Mouse (Mus musculus) kidney, adult 8-10 months (tissue): ENCODE data around the gene Ftl1.
"Not testable (repeated sequence)": the region's sequence is repeated elsewhere in the genome, so short reads cannot be mapped to it uniquely, and the experiment has no call there.

Experiments used
- DNase-seq, 2 experiments: peaks; one replicate each; pipeline ENCODE4 v3.0.0; 2022

Ftl1 gene

DNA sequence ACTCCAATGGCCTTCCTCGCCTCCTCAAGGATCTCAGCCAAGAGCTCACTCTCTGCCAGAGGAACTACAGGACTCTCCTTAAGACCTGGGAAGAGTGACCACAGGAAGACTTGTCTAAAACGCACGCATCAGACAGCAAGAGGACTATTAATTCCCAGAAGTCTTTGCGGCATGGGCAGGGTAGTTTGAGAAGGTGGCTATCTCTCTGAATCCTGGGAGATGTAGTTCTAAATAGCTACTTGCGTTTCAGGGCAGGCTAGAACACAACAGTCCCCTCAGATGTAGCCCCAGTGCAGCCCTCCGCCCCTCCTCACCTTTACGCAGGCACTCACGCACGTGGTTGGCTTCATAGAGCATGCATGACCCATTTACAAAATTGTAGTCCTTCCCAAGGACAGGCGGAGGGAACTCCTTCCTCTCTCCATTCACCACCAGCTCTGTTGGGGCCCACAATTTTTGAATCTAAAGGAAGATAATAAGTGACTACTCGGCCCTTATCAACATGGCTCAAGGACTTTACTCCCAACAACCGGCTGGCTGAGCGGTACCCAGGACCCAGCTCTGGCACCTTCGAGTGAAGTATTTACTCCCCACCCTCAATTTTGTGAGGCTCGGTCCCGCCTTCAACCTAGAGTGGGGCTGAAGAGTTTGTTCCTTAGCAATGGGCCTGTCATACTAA is 15.7 kb upstream of the Ftl1 start:
- peak; percentile 57 to 69 for DNase-seq

DNA sequence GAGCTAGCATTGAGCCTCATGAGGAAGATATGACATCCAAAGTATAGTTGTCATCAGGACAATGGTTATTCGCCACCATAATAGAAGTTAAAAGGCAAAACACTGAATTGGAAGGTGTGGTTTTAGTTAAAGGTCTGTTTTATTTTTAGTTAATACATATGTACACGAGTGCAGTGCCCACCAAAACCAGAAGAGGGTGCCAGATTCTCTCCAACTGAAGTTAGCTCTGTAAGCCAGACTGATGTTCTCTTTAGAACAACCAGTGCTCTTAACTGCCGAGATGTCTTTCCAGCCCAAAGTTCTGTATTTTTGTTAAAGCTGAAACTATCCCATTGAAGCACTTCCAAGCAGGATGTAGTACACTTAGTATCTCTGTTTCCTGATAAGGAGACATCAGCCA is 11.2 kb upstream of the Ftl1 start:
- peak; percentile 67 to 87 for DNase-seq

DNA sequence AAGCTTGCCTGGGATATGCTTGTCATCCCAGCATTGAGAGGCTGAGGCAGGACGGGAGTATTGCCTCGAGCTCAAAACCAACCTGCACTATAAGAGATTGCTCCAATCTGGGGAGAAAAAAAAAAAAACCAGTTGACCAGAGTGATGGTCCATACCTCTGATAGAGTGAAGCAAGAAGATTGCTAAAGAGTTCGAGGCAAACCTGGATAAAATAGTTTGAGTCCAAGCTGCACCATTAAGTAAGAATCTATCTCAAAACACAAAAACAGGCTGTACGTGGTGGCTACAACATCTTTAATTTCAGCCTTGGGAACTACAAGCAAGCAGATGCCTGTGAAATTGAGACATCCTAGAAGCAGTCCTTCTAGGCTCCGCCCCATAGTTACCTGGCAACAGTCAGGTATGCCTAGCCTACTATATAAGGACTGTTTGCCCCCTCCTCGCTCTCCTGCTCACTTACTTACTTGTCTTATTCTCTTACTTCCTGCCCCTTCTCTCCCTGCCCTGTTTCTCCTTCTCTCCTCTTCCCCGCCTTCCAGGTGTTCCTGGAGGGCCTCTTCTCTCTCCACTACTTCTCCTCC is 7.5 kb upstream of the Ftl1 start:
- DNase-seq, result no peak

DNA sequence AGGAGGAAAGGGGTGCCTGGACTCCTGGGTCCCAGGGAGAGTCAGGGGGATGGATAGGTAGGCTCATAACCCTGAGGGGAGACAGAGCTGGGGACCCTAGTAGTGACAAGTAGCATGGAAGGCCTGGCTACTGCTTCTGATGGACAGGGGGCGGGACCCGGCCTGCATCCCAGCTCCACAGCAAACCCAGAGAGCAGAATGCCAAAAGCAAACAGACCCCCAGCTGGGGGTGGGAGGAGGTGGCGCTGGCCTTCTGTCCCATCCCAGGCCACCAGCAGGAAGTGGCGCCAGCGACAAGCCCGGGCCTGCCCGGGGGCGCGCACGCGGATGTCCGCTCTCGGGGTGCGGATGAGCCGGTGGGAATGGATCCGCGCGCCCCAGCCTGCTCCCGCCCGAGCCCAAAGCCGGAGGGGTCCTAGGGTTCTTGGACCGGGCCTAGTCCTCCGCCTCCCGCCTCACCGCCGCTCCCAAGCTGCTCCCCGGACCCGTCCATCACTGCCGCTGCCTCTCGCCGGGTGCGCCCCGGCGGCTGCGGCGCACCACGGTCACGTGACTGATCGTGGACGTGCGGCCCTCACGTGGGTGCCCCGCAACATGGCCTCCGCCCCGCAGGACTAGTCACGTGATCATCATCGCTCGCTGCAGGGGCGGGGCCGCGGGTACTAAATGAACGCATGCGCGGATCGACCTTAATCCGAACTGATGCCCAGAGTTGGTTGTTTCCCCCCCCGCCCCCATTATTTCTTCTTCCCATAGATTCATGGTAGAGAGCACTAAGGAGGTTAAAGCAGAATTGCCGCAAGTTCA is 6.8 kb upstream of the Ftl1 start, which contains the start of gene Bax:
Gene Bax (minus strand): TSS at position 616 of the 807 bp plus-strand sequence.
- peak; percentile 95 to 96 for DNase-seq

DNA sequence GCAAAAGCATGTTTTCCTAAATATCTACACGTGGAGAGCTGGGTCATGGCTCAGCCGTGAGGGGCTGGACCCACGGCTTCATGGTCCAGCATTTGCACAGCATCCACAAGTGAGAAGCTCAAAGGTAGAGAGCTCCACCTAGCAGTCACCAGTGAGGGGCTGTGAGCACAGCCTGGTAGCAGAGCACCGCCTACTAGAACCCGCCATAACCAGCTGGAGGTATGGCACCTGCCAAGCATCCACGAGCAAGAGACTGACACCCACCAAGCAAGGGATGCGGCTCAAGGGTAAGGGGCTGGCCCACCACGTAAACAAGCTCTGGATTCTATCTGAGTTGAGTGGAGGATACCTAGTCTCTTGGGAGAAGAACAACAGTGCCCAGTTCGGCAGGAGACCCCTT is 5.9 kb upstream of the Ftl1 start:
- DNase-seq, result no peak

DNA sequence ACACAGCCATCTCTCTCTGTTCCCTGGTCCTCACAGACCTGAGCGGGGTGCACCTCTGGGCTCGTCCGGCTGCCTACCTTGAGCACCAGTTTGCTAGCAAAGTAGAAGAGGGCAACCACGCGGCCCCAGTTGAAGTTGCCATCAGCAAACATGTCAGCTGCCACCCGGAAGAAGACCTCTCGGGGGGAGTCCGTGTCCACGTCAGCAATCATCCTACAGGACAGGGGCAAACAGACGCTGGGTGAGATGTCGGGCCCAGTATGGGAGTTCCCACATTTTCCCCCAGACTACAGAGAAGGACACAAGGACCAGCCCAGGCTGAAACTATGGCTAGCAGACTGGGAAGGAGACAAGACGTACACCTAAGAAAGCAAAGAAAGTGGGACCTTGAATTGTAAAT is 5.4 kb upstream of the Ftl1 start:
- DNase-seq, result no peak

DNA sequence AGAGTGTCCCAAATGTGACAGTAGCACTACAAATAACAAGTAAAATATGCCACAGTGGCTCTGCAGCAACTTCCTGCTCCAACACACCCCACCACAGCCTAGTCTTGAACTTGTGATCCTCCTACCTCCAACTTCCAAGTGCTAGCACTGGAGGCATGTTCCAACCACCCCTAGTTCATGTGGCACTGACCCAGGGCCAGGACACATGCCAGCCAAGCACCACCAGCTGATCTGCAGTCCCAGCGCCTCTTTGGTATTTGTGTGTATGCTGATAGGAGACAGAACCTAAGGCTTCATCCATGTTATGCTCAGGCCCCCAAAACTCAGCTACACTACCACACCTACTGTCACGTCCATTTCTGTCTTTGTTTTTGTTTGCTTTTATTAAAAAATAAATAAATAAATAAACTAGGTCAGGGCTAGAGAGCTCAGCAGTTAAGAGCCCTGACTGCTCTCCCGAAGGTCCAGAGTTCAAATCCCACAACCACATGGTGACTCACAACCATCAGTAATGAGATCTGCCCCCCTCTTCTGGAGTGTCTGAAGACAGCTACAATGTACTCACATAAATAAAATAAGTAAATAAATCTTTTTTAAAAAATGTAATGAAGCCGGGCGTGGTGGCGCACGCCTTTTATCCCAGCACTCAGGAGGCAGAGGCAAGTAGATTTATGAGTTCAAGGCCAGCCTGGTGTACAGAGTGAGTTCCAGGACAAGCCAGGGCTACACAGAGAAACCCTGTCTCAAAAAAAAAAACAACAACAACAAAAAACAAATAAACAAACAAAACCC is 4.5 kb upstream of the Ftl1 start:
- no peak for DNase-seq

DNA sequence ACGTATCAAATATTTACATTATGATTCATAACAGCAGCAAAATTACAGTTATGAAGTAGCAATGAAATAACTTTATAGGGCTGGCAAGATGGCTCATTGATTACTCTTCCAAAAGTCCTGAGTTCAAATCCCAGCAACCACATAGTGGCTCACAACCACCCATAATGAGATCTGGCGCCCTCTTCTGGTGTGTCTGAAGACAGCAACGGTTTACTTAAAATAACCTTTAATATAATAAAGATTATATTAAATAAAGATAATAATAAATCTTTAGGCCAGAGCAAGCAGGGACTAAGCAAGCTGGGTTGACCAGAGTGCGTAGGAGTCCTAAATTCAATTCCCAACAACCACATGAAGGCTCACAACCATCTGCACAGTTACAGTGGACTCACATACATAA is 3.2 kb upstream of the Ftl1 start:
- DNase-seq, result not testable (repeated sequence)

DNA sequence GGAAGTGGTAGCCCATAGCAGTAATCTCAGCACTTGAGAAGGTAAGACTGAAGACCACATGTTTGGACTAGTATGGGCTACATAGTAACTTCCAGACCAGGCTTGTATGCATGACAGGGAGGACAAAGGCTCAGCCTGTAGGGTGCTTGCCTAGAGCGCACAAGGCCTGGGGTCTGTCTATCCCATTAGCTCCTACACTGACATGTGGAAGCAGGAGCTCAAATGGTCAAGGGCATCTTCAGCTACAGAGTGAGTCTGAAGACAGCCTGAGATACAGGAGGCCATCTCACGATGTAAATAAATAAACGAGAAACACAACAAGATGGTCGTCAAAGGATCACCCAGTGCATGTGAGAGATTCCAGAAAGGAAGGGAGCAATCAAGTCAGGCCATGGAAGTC is 2.6 kb upstream of the Ftl1 start:
- DNase-seq, result no peak

DNA sequence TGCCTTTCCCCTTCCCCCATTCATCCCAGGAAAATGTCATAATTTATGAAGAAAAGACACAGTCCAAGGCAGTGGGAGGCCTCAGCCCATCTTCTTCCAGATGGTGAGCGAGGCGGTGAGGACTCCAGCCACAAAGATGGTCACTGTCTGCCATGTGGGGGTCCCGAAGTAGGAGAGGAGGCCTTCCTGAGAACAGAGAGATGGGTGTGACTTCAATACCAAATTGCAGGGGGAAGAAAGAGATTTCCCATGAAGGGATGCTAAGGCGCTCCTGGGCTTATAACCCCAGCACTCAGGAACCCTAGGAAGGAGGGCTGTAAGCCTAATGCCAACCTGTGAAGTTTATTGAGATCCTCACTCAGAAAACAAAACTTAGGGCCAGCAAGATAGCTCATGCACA is 2.1 kb upstream of the Ftl1 start:
- DNase-seq, result no peak

DNA sequence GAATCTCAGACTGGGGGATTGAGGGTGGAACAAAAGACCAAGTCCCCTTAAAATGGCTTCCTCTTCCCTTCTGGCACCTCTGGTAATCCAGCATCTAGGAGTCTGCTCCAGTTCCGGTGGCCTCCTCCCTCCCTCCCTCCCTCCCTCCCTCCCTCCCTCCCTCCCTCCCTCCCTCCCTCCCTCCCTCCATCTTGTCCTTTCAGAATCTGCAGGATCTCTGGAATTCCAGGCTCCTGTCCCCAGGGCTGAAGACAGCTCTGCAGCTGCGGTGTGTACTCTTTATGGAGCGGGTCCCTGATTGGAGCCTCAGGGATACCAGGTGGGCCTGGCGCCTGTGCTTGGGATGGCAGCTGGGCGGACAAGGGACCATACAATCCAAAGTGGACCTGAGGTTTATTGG is 1.6 kb upstream of the Ftl1 start:
- no peak for DNase-seq

DNA sequence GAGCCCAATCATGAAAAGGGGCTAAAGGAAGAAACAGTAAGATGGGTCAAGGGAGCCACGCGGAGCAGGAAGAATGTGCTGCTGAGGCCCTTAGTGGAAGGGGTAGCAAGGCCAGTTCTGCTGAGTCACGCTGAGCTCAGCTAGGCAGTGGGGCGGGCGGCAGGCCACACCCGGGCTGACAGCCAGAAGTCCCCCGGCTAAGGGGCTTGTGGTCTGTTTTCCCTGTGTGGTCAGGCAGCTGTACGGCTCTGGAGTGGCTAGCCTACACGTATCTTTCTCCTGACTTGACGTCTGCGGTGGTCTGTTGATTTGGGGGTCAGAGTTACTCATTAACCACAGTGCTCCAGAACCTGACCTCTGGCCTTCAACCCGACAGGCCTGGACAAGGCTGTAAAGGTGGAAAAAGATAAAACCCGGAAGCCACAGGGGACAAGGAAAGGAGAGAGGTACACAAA is 1.2 kb upstream of the Ftl1 start:
- DNase-seq, result peak; percentile 68 to 79

DNA sequence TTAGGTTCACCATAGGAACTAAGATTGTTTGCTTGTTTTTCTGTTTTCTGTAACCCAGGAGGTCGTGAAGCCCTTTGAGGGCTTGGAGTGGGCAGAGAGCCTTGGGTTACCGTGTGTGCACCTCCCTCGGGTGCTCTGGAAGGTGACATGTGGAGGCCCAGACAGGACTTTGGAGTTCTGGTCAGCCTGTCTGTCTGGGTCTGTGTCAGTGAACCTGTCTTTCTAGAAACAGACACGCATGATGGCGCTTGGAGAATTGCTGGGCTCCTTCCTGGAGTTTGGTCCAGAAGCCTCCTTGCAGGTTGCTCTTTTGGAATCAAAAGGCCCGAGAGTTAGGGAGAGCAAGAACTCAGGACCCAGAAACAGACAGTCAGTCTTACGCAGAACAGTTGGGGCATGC is 693 bp upstream of the Ftl1 start:
- peak; percentile 79 to 84 for DNase-seq

DNA sequence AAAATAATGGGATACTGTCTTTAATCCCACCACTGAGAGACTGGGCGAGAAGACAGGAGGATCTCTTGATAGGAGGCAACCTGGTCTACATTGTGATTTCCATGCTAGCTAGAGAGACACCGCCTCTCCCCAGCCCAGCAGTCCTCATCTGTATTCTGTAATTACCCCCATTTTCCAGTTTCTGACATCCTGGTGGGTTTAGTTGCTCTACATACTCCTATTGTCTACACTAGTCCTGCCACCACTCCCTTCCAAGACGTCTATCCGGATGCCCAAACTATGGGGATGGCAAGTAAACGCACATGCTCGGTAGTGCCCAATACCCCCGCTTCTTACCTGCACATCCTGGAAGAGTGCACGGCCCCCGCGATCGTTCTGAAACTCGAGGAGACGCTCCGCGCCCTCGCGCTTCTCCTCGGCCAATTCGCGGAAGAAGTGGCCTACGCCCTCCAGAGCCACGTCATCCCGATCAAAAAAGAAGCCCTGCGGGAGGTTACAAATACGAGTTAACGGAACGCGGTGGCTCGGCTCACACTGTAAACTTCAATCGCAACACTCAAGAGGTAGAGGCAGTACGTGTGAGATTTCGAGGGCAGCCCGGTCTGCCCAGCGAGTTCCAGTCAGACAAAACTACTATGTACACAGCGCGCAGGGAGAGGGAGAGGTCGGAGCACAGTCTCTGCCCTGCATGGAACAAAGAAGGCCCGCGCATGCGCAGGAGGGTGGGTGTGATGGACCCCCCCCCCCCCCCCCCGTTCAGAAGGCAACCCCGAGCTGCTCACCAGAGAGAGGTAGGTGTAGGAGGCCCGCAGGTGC is 728 bp downstream of the Ftl1 start:
- peak; percentile 46 to 67 for DNase-seq

DNA sequence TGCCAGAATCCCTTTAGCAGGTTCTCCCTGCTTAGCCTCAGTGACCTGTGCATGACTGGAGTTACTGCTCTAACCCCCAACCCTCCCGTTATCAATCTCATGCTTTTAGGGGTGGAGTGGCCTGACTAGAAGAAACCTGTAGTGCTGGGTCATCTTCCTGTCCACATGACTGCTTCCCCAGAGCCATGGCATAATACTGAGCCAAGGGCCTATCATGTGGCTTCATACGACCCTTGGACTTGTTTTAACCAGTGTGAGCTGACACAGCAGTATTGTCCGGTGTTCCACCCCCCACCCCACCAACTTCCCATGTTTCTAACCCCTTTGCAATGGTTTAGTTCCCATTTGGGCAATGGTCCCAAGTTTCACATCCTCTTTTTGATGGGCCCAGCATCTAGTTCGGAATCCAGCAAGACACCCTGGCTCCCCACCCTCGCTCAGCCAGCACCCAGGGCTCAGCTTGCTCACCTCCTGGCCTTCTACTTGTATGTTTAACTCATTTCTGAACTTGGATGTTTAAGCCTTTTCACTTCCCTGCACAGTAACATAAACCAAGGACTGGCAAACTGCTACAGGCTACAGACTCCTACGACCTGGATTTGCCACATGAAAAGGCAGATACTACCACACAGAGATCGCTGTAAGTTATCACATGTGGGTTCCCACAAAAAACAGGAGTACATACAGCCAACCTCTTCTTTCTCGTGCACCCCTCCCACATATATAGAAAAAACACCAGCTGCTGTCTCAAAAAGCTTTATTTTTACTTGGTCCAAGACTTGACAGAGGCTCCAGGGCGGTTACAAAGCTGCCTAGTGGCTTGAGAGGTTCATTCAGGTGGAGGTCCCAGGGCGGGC is 2.3 kb downstream of the Ftl1 start:
- DNase-seq, result peak; percentile 77 to 86

DNA sequence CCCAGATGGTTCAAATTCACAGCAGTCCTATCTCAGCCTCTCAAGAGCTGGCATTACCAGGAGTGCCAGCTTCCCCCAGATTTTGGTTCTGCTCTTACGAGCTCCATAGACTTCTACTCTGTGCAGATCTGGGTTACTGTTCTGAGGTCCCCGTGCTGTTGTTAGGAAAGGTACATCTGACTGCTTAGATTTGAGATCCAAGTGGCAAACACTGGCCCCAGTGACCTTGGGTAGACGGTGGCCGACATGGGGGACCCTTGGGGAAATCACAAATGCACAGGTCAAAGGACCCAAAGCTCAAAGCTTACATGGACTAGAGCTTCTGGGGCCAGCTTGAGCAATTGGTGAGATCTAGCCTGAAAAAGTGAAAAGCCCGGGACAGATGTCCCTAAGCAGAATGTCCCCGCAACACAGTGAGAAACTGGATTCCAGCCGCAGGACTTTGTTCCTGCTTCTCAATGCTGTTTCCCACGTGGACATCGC is 2.9 kb downstream of the Ftl1 start:
- no peak for DNase-seq

DNA sequence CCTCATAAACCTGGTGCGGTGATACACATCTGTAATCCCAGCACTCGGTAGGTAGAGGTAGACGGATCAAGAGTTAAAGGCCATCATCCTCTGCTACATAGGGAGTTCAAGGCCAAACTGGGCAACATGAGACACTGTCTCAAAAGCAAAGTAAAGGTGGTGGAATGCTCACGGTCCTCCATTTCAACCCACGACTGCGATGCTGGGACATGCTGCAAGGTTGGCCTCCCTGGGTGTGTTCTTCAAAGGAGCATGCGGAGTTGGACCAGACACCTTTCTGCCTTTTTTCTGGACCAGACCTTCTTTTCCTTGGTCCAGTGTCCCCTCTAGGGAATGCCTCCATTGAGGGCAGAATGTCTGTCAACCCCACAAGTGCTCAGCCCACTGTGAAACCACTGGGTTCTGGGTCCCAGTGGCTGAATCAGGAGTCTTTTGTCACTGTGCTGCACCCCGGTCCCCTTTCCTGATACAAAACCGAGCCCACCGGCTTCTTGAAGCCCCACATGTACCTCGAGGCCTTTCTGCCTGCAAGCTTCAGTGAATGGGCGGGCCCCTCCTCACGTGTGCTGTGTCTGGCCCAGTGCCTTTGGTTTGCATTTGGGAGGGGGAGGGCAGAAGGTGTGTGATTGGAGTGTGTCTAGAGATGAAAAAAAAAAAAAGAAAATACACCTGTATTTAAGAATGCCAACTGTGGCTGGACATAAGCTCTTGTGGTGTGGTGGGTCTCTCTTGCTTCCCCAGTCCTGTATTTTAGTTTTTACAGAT is 3.6 kb downstream of the Ftl1 start:
- DNase-seq, result no peak

DNA sequence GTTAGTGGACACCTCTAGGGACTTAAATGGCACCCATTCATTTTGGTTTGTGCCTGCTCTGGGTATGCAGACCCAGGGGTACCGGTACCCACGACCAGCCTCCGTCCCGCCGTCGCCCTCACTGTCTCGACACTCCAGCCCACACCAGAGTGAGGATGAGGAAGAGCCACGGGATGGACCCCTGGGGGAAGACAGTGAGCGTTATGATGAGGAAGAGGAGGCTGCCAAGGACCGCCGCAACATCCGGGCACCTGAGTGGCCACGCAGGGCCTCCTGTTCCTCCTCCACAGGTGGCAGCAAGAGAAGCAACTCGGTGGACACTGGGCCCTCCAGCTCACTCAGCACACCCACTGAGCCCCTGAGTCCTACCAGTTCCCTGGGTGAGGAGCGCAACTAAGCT is 4.7 kb downstream of the Ftl1 start:
- no peak for DNase-seq

DNA sequence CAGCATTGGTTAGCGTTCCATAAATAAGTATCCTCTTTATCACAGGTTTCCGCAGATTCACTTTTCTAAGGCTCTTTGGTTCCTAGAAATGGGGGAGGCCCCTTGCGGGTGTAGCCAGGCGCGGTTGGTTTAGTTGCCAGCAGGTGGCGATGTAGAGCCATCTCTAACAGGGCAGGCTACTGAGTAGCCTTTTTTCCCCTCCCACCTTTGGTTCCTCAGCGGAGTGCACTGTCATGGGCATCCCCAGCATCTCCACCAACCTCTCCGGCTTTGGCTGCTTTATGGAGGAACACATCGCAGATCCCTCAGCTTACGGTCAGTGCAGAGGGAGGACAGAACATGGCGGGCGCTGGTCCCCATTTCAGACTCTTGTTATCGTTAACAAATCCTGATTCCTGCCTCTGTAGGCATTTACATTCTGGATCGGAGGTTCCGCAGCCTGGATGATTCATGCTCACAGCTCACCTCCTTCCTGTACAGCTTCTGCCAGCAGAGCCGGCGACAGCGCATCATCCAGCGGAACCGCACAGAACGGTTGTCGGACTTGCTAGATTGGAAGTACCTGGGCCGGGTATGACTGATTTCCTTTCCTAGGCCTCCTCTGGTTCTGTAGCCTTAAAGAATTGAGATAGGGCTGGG is 8.2 kb downstream of the Ftl1 start:
- DNase-seq, result peak; percentile 63 to 84

DNA sequence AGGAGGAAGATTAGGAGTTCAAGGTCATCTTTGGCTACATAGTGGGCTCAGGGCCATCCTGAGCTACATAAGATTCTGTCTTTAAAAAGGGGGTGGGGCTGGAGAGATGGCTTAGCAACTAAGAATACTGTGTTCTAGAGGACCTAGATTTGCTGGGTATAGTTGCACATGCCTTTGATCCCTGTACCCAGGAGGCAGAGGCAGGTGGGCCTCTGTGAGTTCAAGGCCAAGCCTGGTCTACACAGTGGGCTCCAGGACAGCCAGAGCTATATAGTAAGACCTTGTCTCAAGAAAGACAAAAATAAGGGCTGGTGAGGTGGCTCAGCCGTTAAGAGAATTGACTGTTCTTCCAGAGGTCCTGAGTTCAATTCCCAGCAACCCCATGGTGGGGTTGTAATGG is 9.7 kb downstream of the Ftl1 start:
- DNase-seq, result no peak
